Mouse (Mus musculus): ENCODE measurements around the gene Bicd2. TPM values are rescaled to one million over a fixed set of nuclear protein-coding genes. Genes with fewer than 3 reads are reported as not detected.
A peak's percentile ranks its signal among the peaks of the same experiment; 100 is the strongest.

Bicd2 gene
- polyA plus RNA-seq, 1 experiment from 2014 or later, result 28.3 TPM

GRCm38 (mm10) chr13:49311642-49312041 is 29.7 kb upstream of the Bicd2 start:
- H3K4me1 ChIP-seq, result peaks cover 7% of the 10 kb centered on the region
- 89% methylated on average over 7 of the region's 7 CpGs for WGBS
- H3K9ac ChIP-seq (replicated peaks), result no peak overlapping the region
- no peaks in the 10 kb centered on the region for H3K36me3 ChIP-seq
- H3K27ac ChIP-seq (replicated peaks), result no peak overlapping the region
- H3K4me2 ChIP-seq, result no peak overlapping the region
- ATAC-seq (ENCODE audit: low FRiP score), result no peak
- H3K27me3 ChIP-seq (replicated peaks), result no peaks in the 10 kb centered on the region
- no peak overlapping the region for H3K4me3 ChIP-seq (replicated peaks)
- no peaks in the 10 kb centered on the region for H3K9me3 ChIP-seq (replicated peaks)

GRCm38 (mm10) chr13:49316386-49317162 is 24.8 kb upstream of the Bicd2 start:
- H3K9ac ChIP-seq (replicated peaks), result no peak overlapping the region
- no peak for ATAC-seq (ENCODE audit: low FRiP score)
- H3K27me3 ChIP-seq (replicated peaks), result no peaks in the 10 kb centered on the region
- 14% methylated on average over 9 of the region's 9 CpGs for WGBS
- H3K4me1 ChIP-seq, result peaks cover 40% of the 10 kb centered on the region
- H3K27ac ChIP-seq (replicated peaks), result 0 out of 2 replicates have a peak overlapping the region, but pooled peaks have one; percentile 4
- no peak overlapping the region for H3K4me3 ChIP-seq (replicated peaks)
- no peaks in the 10 kb centered on the region for H3K9me3 ChIP-seq (replicated peaks)
- peak overlapping the region; percentile 56 for H3K4me2 ChIP-seq
- no peaks in the 10 kb centered on the region for H3K36me3 ChIP-seq

- Histone ChIP-seq H3K4me3 (replicated peaks) (no peak overlapping the region), H3K4me2 (peak overlapping the region; percentile 56)
Observed at GRCm38 (mm10) chr13:49317508-49317907, 23.9 kb upstream of the Bicd2 start.

GRCm38 (mm10) chr13:49317914-49318313 is 23.5 kb upstream of the Bicd2 start:
- Histone ChIP-seq H3K9ac (replicated peaks) (no peak overlapping the region), H3K9me3 (replicated peaks) (no peaks in the 10 kb centered on the region), H3K36me3 (no peaks in the 10 kb centered on the region), H3K4me2 (peak overlapping the region; percentile 56), H3K4me3 (replicated peaks) (no peak overlapping the region), H3K27ac (replicated peaks) (no peak overlapping the region), H3K27me3 (replicated peaks) (0 out of 2 replicates have a peak, but pooled peaks cover 3% of the 10 kb centered on the region), H3K4me1 (peaks cover 45% of the 10 kb centered on the region)
- 84% methylated on average over 7 of the region's 7 CpGs for WGBS
- ATAC-seq (ENCODE audit: low FRiP score), result no peak

More at GRCm38 (mm10) chr13:49317508-49317907, 23.9 kb upstream of the Bicd2 start:
- Histone ChIP-seq H3K4me1 (peaks cover 45% of the 10 kb centered on the region), H3K27me3 (replicated peaks) (0 out of 2 replicates have a peak, but pooled peaks cover 3% of the 10 kb centered on the region), H3K27ac (replicated peaks) (no peak overlapping the region), H3K36me3 (no peaks in the 10 kb centered on the region), H3K9me3 (replicated peaks) (no peaks in the 10 kb centered on the region), H3K9ac (replicated peaks) (no peak overlapping the region)
- 50% methylated on average over 6 of the region's 6 CpGs for WGBS
- no peak for ATAC-seq (ENCODE audit: low FRiP score)

- Histone ChIP-seq H3K4me2 (peak within 1 kb of the TSS; percentile 56), H3K9me3 (replicated peaks) (no peaks in the 10 kb centered on the region), H3K36me3 (no peaks in the 10 kb centered on the region), H3K4me3 (replicated peaks) (peak within 1 kb of the TSS; percentile 34), H3K9ac (replicated peaks) (peak within 1 kb of the TSS; percentile 21), H3K27ac (replicated peaks) (peak within 1 kb of the TSS; percentile 30; the same call in 1 of the 2 replicates), H3K4me1 (peaks cover 45% of the 10 kb centered on the region), H3K27me3 (replicated peaks) (peaks cover 9% of the 10 kb centered on the region; the same call in 1 of the 2 replicates)
- WGBS, result 2% methylated on average over 10 of the region's 10 CpGs
- ATAC-seq (ENCODE audit: low FRiP score), result peak; percentile 90
Observed at GRCm38 (mm10) chr13:49320040-49320439, 21.3 kb upstream of the Bicd2 start, which contains the start of gene Fgd3. Fgd3 (minus strand) TSS chr13:49320311.

DNA sequence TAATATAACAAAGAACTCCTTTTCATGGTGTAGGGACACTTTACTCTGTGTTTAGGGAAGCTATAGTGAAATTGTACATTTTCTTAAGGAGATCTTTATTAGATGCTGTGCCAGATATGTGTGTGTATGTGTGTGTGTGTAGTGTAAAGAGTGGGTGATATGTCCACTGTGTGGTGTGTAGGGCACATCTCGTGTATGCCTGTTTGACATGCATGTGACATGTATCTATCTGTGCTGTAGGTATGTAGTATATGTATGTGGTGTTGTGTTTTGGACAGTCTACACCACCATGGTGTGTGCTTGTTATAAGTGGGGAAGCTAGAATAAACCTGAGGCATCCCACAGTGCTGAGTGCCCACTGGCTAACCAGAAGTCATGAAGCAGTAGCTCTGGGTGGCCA is 20.9 kb upstream of the Bicd2 start:
- Histone ChIP-seq H3K9ac (replicated peaks) (no peak overlapping the region), H3K4me2 (peak overlapping the region; percentile 56), H3K4me3 (replicated peaks) (peak overlapping the region; percentile 34), H3K4me1 (peaks cover 45% of the 10 kb centered on the region), H3K27me3 (replicated peaks) (peaks cover 12% of the 10 kb centered on the region; the same call in 1 of the 2 replicates), H3K36me3 (no peaks in the 10 kb centered on the region), H3K27ac (replicated peaks) (peak overlapping the region; percentile 30; the same call in 1 of the 2 replicates), H3K9me3 (replicated peaks) (no peaks in the 10 kb centered on the region)
- WGBS, result 69% methylated on average over 1 of the region's 1 CpGs
- ATAC-seq (ENCODE audit: low FRiP score), result peak; percentile 54

DNA sequence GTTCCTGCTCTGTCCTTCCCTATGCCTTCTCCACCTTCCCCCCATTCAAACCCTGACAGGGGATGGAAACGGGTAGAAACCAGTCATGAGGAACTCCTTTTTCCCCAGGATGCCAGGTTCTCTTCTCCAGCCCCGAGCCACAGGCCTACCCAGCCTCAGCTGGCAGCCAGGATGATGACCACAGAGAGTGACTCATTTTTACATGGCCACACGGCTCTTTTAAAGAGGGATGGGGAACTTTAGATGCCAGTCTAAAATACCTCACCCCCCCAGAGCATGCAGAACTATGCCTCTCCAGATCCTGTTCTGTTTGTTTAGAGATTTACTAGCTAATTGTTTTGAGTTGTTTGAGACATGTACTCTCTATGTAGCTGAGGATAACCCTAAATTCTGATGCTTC is 19.9 kb upstream of the Bicd2 start:
- H3K27ac ChIP-seq (replicated peaks), result no peak overlapping the region
- H3K4me1 ChIP-seq, result peaks cover 40% of the 10 kb centered on the region
- no peak overlapping the region for H3K4me3 ChIP-seq (replicated peaks)
- WGBS, result 67% methylated on average over 3 of the region's 3 CpGs
- H3K4me2 ChIP-seq, result no peak overlapping the region
- H3K9ac ChIP-seq (replicated peaks), result no peak overlapping the region
- ATAC-seq (ENCODE audit: low FRiP score), result no peak
- peaks cover 12% of the 10 kb centered on the region; the same call in 1 of the 2 replicates for H3K27me3 ChIP-seq (replicated peaks)
- H3K9me3 ChIP-seq (replicated peaks), result no peaks in the 10 kb centered on the region
- H3K36me3 ChIP-seq, result no peaks in the 10 kb centered on the region

GRCm38 (mm10) chr13:49322169-49322568 is 19.2 kb upstream of the Bicd2 start:
- WGBS, result 69% methylated on average over 5 of the region's 5 CpGs
- Histone ChIP-seq H3K27ac (replicated peaks) (no peak overlapping the region), H3K4me3 (replicated peaks) (no peak overlapping the region), H3K9me3 (replicated peaks) (no peaks in the 10 kb centered on the region), H3K9ac (replicated peaks) (0 out of 2 replicates have a peak overlapping the region, but pooled peaks have one; percentile 14), H3K4me1 (peaks cover 34% of the 10 kb centered on the region), H3K36me3 (no peaks in the 10 kb centered on the region), H3K4me2 (no peak overlapping the region), H3K27me3 (replicated peaks) (peaks cover 12% of the 10 kb centered on the region; the same call in 1 of the 2 replicates)
- ATAC-seq (ENCODE audit: low FRiP score), result no peak

DNA sequence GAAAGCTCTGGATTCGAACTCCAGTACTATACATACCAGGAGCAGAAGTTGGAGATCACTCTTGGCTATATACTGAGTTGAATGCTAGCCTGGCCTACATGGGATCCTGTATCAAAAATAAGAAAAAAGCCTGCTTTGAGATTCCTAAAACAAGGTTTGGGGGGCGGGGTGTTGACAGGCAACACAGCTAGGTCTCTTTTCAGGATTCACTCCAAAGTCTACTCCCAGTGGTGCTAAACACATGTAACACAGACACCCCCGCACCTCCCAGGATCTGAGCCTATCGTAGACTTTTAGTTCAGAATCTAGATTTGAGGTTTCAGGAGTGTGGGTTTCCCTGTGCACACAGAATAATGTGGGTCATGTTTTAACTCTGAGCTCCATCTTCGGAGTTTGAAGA is 18.6 kb upstream of the Bicd2 start:
- no peak overlapping the region for H3K9ac ChIP-seq (replicated peaks)
- H3K4me3 ChIP-seq (replicated peaks), result no peak overlapping the region
- H3K4me1 ChIP-seq, result peaks cover 28% of the 10 kb centered on the region
- WGBS, result 92% methylated on average over 5 of the region's 5 CpGs
- H3K27ac ChIP-seq (replicated peaks), result no peak overlapping the region
- H3K27me3 ChIP-seq (replicated peaks), result peaks cover 12% of the 10 kb centered on the region; the same call in 1 of the 2 replicates
- H3K36me3 ChIP-seq, result no peaks in the 10 kb centered on the region
- no peak for ATAC-seq (ENCODE audit: low FRiP score)
- no peaks in the 10 kb centered on the region for H3K9me3 ChIP-seq (replicated peaks)
- no peak overlapping the region for H3K4me2 ChIP-seq

GRCm38 (mm10) chr13:49324871-49325270 is 16.5 kb upstream of the Bicd2 start:
- peaks cover 19% of the 10 kb centered on the region for H3K4me1 ChIP-seq
- H3K9me3 ChIP-seq (replicated peaks), result no peaks in the 10 kb centered on the region
- H3K27ac ChIP-seq (replicated peaks), result no peak overlapping the region
- H3K9ac ChIP-seq (replicated peaks), result no peak overlapping the region
- peaks cover 12% of the 10 kb centered on the region; the same call in 1 of the 2 replicates for H3K27me3 ChIP-seq (replicated peaks)
- H3K4me2 ChIP-seq, result no peak overlapping the region
- 95% methylated on average over 5 of the region's 5 CpGs for WGBS
- ATAC-seq (ENCODE audit: low FRiP score), result no peak
- H3K4me3 ChIP-seq (replicated peaks), result no peak overlapping the region
- H3K36me3 ChIP-seq, result no peaks in the 10 kb centered on the region

DNA sequence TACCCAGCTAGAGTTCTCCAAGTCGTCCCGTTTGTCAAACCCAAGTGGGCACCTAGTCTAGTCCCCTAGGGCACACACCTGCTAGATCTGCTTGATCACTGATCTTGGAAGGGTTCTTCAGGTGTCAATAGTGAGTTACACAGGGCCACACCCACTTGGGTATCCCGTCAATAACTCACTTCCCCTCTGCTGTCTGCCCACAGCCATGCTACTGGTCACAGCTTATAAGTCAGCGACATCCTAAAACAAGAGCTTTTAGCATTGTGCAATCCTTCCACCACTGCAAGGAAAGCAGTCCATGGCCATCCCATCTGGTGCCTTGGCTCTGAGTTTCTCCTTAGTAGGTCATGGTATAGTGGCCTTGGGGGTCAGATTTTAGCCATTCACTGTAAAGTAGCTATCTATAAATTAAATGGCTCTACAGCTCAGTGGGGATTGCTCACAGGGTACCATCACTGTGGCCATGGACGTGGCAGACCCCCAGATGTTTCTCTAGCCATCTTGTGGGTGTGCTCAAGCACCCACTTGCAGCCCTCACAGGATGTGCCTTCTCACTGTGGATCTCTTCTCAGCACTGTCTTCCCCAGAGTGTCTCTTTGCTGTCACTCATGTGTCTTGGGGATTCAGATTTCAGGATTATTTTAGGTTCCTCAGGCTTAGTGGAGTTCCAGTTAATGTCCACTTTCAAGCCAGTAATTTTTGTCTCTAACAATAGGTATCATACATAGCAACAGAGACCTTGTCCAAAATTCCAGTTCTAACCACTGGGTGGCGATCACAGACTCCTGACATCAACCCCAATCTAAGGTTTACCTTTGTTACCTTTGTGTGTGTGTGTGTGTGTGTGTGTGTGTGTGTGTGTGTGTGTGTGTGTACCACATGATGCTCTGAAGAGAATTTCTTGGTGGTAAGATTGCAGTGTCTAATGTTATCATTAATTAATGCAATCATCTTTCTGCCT is 14.9 kb upstream of the Bicd2 start:
- no peak overlapping the region for H3K4me3 ChIP-seq (replicated peaks)
- no peak overlapping the region for H3K4me2 ChIP-seq
- peaks cover 12% of the 10 kb centered on the region; the same call in 1 of the 2 replicates for H3K27me3 ChIP-seq (replicated peaks)
- H3K4me1 ChIP-seq, result peaks cover 6% of the 10 kb centered on the region; the same call in 1 of the 2 replicates
- WGBS, result 60% methylated on average over 6 of the region's 6 CpGs
- no peak overlapping the region for H3K27ac ChIP-seq (replicated peaks)
- H3K36me3 ChIP-seq, result no peaks in the 10 kb centered on the region
- no peaks in the 10 kb centered on the region for H3K9me3 ChIP-seq (replicated peaks)
- ATAC-seq (ENCODE audit: low FRiP score), result peak; percentile 75
- 0 out of 2 replicates have a peak overlapping the region, but pooled peaks have one; percentile 29 for H3K9ac ChIP-seq (replicated peaks)
